Mouse (Mus musculus): ENCODE measurements at regions not wholly inside any gene's neighbourhood (a gene's known extent, or its start where the extent isn't known, plus 50 kb on each side); places are given as distances from the start of the nearest gene placed in this dataset.
A peak's percentile ranks its signal among the peaks of the same experiment; 100 is the strongest.
"Not testable (repeated sequence)": the region's sequence is repeated elsewhere in the genome, so short reads cannot be mapped to it uniquely, and the experiment has no call there.

- no peak for DNase-seq
- H3K9ac ChIP-seq (ENCODE audit: low read depth, low read length) = no peak overlapping the region
- 80% methylated on average over 9 of the region's 9 CpGs for WGBS
- no peak overlapping the region for H3K4me3 ChIP-seq
- H3K27ac ChIP-seq = no peak overlapping the region
- H3K27me3 ChIP-seq (ENCODE audit: control insufficient read depth, insufficient read depth, low read length) = no peaks in the 10 kb centered on the region
- TF ChIP-seq POLR2A (IDR thresholded peaks at IDR 0.05; ENCODE audit: insufficient read depth, low read depth, low read length) (no peak), EP300 (IDR thresholded peaks at IDR 0.05; ENCODE audit: insufficient read depth, low read depth, low read length) (no peak), CTCF (IDR thresholded peaks at IDR 0.05) (no peak)
- H3K79me2 ChIP-seq (replicated peaks; ENCODE audit: control insufficient read depth, insufficient read depth, low read length) = no peaks in the 10 kb centered on the region
- H3K36me3 ChIP-seq (ENCODE audit: control insufficient read depth, insufficient read depth, low read length) = no peaks in the 10 kb centered on the region
- intact Hi-C loops (cut with DNase I) = no loop called here
- peaks cover 3% of the 10 kb centered on the region for H3K4me1 ChIP-seq (ENCODE audit: control insufficient read depth, insufficient read depth, low read length)
These were observed 95.1 kb upstream of the Map3k1 start for GRCm38 (mm10) chr13:111903931-111904330.

DNA sequence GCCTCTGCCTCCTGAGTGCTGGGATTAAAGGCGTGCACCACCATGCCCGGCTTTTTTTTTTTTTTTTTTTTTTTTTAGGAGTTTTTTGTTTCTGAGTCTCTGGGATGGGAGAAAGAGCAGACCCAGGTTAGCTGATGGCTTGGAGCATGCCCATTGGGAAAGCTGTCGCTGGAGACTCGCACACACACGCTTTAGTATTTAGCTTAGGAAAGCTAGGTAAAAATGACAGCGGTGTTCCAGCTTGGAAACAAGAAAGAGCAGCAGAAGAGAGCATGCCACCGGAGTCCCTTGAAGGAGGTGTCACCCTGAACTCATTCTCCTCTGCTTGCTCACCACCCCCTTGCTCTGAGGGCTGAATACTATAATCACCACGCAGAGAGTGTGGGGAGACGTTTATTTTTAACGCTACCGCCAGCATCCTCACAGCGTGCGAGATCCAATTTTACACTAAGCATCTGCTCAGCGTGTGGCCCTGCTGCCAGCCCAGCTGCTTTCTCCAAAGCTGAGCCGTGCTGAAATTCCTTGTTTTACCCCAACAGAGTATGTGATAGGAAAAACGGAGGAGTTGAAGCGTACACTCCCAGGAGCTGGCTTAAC is 95.9 kb upstream of the Map3k1 start:
- H3K4me1 ChIP-seq (ENCODE audit: control insufficient read depth, insufficient read depth, low read length) = peaks cover 3% of the 10 kb centered on the region
- no peak overlapping the region for H3K9ac ChIP-seq (ENCODE audit: low read depth, low read length)
- H3K4me3 ChIP-seq = peak overlapping the region; percentile 10; the same call in 1 of the 2 replicates
- H3K27ac ChIP-seq = peak overlapping the region; percentile 36
- H3K27me3 ChIP-seq (ENCODE audit: control insufficient read depth, insufficient read depth, low read length) = no peaks in the 10 kb centered on the region
- no peaks in the 10 kb centered on the region for H3K79me2 ChIP-seq (replicated peaks; ENCODE audit: control insufficient read depth, insufficient read depth, low read length)
- intact Hi-C loops (cut with DNase I) = no loop called here
- DNase-seq = peak; percentile 21 to 30
- H3K36me3 ChIP-seq (ENCODE audit: control insufficient read depth, insufficient read depth, low read length) = no peaks in the 10 kb centered on the region
- WGBS = 35% methylated on average over 16 of the region's 17 CpGs
- no peak for TF ChIP-seq CTCF (IDR thresholded peaks at IDR 0.05)
- no peak for TF ChIP-seq POLR2A (IDR thresholded peaks at IDR 0.05; ENCODE audit: insufficient read depth, low read depth, low read length)
- no peak for TF ChIP-seq EP300 (IDR thresholded peaks at IDR 0.05; ENCODE audit: insufficient read depth, low read depth, low read length)

DNA sequence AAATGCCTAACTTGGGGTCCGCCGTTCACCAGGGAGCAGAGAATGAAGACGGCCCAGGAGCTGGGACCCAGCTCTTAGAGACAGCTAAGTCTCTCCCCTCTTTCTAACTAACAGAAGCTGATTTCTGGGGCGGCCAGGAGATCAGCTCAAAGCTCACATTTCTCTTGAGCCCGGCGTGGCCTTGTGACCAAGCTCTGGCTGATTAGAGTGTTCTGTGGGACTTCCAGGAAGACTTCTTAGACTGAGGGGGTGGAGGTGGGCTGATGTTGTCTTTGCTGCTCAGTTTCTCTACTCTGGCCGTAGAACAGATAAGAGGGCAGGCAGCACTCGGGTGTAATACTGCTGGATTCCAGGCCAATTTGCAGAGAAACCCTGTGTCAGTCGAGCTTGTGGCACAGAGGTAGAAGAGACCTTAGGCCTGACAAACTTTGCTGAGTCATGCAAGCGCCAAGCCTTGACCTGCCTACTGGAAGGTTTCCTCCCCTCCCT is 96.5 kb upstream of the Map3k1 start:
- Histone ChIP-seq H3K27ac (peak overlapping the region; percentile 36), H3K4me1 (ENCODE audit: control insufficient read depth, insufficient read depth, low read length) (peaks cover 3% of the 10 kb centered on the region), H3K79me2 (replicated peaks; ENCODE audit: control insufficient read depth, insufficient read depth, low read length) (no peaks in the 10 kb centered on the region), H3K36me3 (ENCODE audit: control insufficient read depth, insufficient read depth, low read length) (no peaks in the 10 kb centered on the region), H3K9ac (ENCODE audit: low read depth, low read length) (no peak overlapping the region), H3K4me3 (peak overlapping the region; percentile 10; the same call in 1 of the 2 replicates), H3K27me3 (ENCODE audit: control insufficient read depth, insufficient read depth, low read length) (no peaks in the 10 kb centered on the region)
- intact Hi-C loops (cut with DNase I) = no loop called here
- 38% methylated on average over 10 of the region's 10 CpGs for WGBS
- peak; percentile 33 to 35 for DNase-seq
- TF ChIP-seq CTCF (IDR thresholded peaks at IDR 0.05) (no peak), EP300 (IDR thresholded peaks at IDR 0.05; ENCODE audit: insufficient read depth, low read depth, low read length) (no peak), POLR2A (IDR thresholded peaks at IDR 0.05; ENCODE audit: insufficient read depth, low read depth, low read length) (no peak)

GRCm38 (mm10) chr13:111911071-111911470 is 102.3 kb upstream of the Map3k1 start:
- Histone ChIP-seq H3K27me3 (ENCODE audit: control insufficient read depth, insufficient read depth, low read length) (no peaks in the 10 kb centered on the region), H3K36me3 (ENCODE audit: control insufficient read depth, insufficient read depth, low read length) (no peaks in the 10 kb centered on the region), H3K27ac (no peak overlapping the region), H3K79me2 (replicated peaks; ENCODE audit: control insufficient read depth, insufficient read depth, low read length) (no peaks in the 10 kb centered on the region), H3K4me1 (ENCODE audit: control insufficient read depth, insufficient read depth, low read length) (no peaks in the 10 kb centered on the region), H3K9ac (ENCODE audit: low read depth, low read length) (no peak overlapping the region), H3K4me3 (no peak overlapping the region)
- TF ChIP-seq EP300 (IDR thresholded peaks at IDR 0.05; ENCODE audit: insufficient read depth, low read depth, low read length) (no peak), POLR2A (IDR thresholded peaks at IDR 0.05; ENCODE audit: insufficient read depth, low read depth, low read length) (no peak), CTCF (IDR thresholded peaks at IDR 0.05) (no peak)
- no peak for DNase-seq
- intact Hi-C loops (cut with DNase I) = loop anchor here (5.0 kb wide), 1 partner anchor 36 kb away; no protein-coding TSS in a partner anchor
- WGBS = 94% methylated on average over 5 of the region's 5 CpGs

DNA sequence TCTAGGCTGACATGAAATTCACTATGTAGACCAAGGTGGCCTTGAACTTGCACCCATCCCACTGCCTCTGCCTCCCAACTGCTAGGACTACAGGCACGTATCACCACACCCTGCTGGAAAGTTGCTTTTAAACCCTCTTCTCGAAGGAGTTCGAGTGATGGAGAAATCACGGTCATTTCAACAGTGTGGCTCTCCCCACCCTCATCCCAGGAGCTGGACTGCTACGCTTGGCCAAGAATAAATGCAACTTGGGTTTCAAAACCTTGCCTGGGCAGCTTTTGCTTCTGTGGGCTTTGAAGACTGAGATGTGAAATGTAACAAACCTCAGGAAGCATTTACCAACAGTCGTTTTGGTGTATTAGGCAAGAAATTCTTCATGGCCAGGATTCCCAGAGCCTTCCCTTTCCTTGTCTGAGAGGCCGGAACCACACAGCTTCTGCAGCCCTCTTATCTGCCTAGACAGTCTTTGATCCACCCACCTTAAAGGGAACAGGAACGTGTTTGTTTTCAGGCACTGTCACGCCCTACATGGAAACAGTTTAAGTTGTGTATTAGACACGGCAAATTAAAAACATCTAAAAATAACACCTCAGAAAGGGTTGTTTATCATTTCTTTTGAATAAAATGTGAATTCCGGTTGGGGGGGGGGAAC is 103.0 kb upstream of the Map3k1 start:
- Histone ChIP-seq H3K27ac (no peak overlapping the region), H3K9ac (ENCODE audit: low read depth, low read length) (no peak overlapping the region), H3K36me3 (ENCODE audit: control insufficient read depth, insufficient read depth, low read length) (no peaks in the 10 kb centered on the region), H3K4me1 (ENCODE audit: control insufficient read depth, insufficient read depth, low read length) (no peaks in the 10 kb centered on the region), H3K4me3 (no peak overlapping the region), H3K27me3 (ENCODE audit: control insufficient read depth, insufficient read depth, low read length) (no peaks in the 10 kb centered on the region), H3K79me2 (replicated peaks; ENCODE audit: control insufficient read depth, insufficient read depth, low read length) (no peaks in the 10 kb centered on the region)
- TF ChIP-seq POLR2A (IDR thresholded peaks at IDR 0.05; ENCODE audit: insufficient read depth, low read depth, low read length) = no peak
- no peak for TF ChIP-seq CTCF (IDR thresholded peaks at IDR 0.05)
- intact Hi-C loops (cut with DNase I) = loop anchor here (5.0 kb wide), 1 partner anchor 36 kb away; no protein-coding TSS in a partner anchor
- no peak for DNase-seq
- WGBS = 57% methylated on average over 11 of the region's 11 CpGs

DNA sequence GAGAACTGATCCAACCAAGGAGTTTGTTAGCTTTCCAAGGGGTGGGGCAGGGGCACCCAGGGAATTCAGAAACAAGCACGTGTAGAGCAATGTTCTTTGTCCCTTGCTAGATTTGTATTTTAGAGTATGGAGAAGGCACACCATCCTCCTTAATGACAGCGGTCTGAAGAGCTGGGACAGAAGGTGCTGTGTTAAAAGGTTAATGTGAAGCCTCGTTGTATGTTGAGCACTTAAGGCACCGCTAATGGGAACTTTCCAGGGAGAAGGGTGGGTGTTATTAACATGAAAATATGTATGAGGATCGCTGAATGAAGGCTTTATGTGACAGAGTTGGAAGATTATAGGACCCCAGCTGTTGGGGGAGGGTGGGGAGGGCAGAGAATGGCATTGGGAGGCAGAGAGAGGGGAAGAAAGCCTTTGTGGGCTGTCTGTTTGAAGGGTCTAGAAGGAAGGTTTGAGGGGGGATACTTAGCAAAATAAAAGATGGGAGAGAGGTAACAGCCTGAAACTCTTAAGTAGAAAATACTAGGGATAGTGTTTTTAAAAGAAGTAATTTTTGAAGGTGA is 105.6 kb upstream of the Map3k1 start:
- intact Hi-C loops (cut with DNase I) = loop anchor here (5.0 kb wide), 1 partner anchor 33 kb away; no protein-coding TSS in a partner anchor
- WGBS = 73% methylated on average over 5 of the region's 5 CpGs
- no peaks in the 10 kb centered on the region for H3K27me3 ChIP-seq (ENCODE audit: control insufficient read depth, insufficient read depth, low read length)
- TF ChIP-seq EP300 (IDR thresholded peaks at IDR 0.05; ENCODE audit: insufficient read depth, low read depth, low read length) (no peak), POLR2A (IDR thresholded peaks at IDR 0.05; ENCODE audit: insufficient read depth, low read depth, low read length) (no peak), CTCF (IDR thresholded peaks at IDR 0.05) (no peak)
- no peak overlapping the region for H3K4me3 ChIP-seq
- no peaks in the 10 kb centered on the region for H3K79me2 ChIP-seq (replicated peaks; ENCODE audit: control insufficient read depth, insufficient read depth, low read length)
- H3K4me1 ChIP-seq (ENCODE audit: control insufficient read depth, insufficient read depth, low read length) = no peaks in the 10 kb centered on the region
- no peak overlapping the region for H3K9ac ChIP-seq (ENCODE audit: low read depth, low read length)
- no peaks in the 10 kb centered on the region for H3K36me3 ChIP-seq (ENCODE audit: control insufficient read depth, insufficient read depth, low read length)
- H3K27ac ChIP-seq = no peak overlapping the region
- no peak for DNase-seq

- not testable (repeated sequence) for H3K9ac ChIP-seq (ENCODE audit: low read depth, low read length)
These were observed 110.6 kb upstream of the Map3k1 start for GRCm38 (mm10) chr13:111919417-111919816.

More at GRCm38 (mm10) chr13:111919417-111919816, 110.6 kb upstream of the Map3k1 start:
- WGBS = 80% methylated on average over 11 of the region's 11 CpGs
- intact Hi-C loops (cut with DNase I); H3K27ac ChIP-seq; H3K79me2 ChIP-seq (replicated peaks; ENCODE audit: control insufficient read depth, insufficient read depth, low read length); H3K4me1 ChIP-seq (ENCODE audit: control insufficient read depth, insufficient read depth, low read length); H3K27me3 ChIP-seq (ENCODE audit: control insufficient read depth, insufficient read depth, low read length); DNase-seq; H3K4me3 ChIP-seq; H3K36me3 ChIP-seq (ENCODE audit: control insufficient read depth, insufficient read depth, low read length): not testable (repeated sequence)

All from heart, adult 2 months (tissue).